Mouse (Mus musculus): ENCODE results near the gene Sh3bp1. TPM values are rescaled to one million over a fixed set of nuclear protein-coding genes. Genes with fewer than 3 reads are reported as not detected.

Sh3bp1 gene
- polyA plus RNA-seq (2017; shearing (Covaris generic)) = 251 TPM

GRCm38 (mm10) chr15:78899740-78900584 lies at the start of gene Sh3bp1:
Gene Sh3bp1 (plus strand): TSS chr15:78899768.

GRCm38 (mm10) chr15:78855303-78855965 lies 44.1 kb upstream of the Sh3bp1 start, which contains the start of gene Lgals2:
Gene Lgals2 (minus strand): TSS chr15:78855529.

DNA sequence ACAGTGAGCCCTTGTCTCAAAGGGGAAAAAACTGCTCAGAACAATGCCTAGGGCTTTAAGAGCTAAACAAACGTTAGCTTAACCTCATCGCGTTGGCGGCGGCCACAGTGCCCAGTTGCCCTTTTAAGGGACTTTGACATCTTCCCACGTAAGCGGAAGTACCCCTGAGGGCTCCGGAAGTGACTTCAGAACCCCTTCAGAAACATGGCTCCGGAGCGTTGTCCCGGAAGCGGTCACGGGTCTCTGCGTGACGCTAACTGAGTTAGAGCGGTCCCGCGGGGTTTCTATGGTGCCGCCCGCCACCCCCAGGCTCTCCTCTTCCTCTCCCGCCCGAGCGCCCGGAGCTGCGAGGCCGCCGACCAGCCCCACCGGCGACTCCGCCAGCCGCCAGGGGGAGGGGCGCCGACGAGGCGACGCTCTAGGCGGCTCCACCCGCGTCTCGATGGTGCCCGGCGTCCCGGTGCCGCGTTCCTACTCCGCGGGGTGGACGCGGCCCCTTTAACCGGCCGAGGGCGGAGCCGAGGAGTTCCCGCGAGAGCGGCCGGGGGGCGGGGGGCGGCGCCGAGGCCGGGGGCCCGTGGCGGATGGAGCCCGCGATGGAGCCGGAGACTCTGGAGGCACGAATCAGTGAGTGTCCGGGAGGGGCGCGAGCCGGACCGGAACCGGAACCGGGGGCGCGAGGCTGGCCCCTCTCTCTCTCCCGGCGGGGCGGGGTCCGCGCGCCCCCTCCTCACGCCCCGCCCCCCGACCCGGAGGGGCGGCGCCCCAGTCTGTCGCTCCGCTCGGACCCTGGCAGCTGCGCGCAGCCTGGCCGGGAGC lies 22.4 kb upstream of the Sh3bp1 start, which contains the start of gene Gga1:
Gga1 (plus strand) TSS at position 200 of the 819 bp plus-strand sequence.

GRCm38 (mm10) chr15:78899409-78899739 lies 194 bp upstream of the Sh3bp1 start, which contains the start of gene Gm49510:
Gene Gm49510 (plus strand): TSS chr15:78899667.

DNA sequence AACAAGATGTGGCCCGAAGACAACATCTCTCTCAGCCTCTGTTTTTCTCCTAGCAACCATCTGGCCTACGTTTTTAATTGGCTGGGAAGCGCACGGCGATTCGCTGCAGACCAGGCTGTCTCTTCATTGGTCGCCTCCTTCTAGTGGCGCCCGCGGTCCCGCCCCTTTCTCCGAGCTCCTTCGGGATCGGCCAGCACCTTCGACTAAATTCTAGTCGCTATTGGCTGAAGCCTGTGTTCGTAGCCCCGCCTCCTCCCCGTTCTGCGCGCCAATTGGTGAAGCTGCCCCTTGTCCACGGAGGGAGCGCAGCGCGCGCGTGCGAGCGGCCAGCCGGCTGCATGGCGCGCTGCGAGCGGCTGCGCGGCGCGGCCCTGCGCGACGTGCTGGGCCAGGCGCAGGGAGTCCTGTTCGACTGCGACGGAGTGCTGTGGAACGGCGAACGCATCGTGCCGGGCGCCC lies 14.1 kb downstream of the Sh3bp1 start, which contains the start of gene Pdxp:
Pdxp (plus strand) TSS at position 288 of the 459 bp plus-strand sequence.

DNA sequence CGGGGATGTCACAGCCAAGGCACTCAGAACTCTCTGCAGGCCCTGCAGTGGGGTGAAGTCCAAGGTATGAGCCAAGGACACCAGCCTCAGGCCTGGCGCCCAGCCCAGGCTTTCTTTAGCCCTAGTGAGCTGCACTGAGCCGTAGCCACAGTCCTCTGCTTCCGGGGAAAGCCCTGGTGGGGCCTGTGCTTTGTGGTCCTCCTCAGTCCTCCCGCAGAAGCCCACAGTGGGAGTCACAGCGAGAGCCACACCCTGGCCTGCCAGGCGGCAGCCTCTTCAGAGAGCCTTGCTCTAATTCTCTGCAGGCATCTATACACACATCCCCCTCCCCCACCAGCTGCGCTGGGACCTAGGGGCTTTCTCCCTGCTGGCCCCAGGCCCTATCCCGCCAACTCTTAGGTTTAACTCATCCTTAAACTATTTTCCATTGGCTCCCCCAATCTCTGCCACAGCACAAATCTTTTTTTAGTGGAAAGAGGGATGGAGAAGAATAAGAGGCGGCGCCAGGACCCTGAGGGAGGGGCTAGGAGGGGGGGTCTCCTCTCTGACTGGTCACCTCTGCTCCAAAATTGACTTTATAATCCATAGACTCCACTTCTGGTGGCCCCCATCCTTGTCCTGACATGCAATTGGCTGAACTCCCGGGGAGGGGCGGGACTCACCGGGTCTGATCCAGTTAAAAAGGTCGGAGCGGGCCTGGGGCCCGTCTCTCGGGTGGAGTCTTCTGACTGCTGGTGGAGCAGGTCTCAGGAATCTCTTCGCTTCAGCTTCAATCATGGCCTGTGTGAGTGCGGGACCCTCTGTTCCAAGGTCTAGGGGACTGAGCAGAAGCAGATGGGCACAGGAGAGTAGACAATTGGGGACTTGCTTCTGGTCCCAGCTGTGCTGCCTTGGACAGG lies 26.7 kb downstream of the Sh3bp1 start, which contains the start of gene Lgals1:
Lgals1 (plus strand) TSS at position 705 of the 899 bp plus-strand sequence.

GRCm38 (mm10) chr15:78934784-78935320 lies 35.3 kb downstream of the Sh3bp1 start, which contains the start of gene Nol12:
Gene Nol12 (plus strand): TSS chr15:78934933.

DNA sequence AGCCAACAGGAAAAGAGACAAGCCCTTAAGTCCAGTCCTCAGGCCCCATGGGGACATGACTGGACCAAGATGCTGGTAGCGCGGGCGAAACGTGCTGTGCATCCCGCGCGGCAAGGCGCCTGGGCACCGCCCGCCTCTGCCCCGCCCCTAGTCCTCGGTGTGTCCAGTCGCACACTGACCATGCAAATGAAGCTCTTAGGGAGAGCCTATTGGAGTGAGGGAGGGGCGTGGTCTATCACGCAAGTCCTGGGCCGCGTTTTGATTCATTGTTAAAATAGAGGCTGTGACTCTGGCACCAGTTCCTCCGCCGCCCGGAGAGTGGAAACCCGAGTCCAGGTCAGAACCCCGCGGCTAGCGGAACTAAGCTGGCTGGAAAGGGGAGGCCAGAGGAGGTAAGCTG lies 48.1 kb downstream of the Sh3bp1 start, which contains the start of gene Triobp:
Triobp (plus strand) TSS at position 68 of the 400 bp plus-strand sequence.

Other genes starting within 250 kb of the Sh3bp1 start
- 0.07 TPM for gene Elfn2, start 181.0 kb upstream of the Sh3bp1 start, polyA plus RNA-seq (2017; shearing (Covaris generic))
- gene Mfng, start 126.3 kb upstream of the Sh3bp1 start, polyA plus RNA-seq (2017; shearing (Covaris generic)) = 177 TPM
- 0.38 TPM for gene Card10, start 96.7 kb upstream of the Sh3bp1 start, polyA plus RNA-seq (2017; shearing (Covaris generic))
- not detected for gene Cdc42ep1, start 57.1 kb upstream of the Sh3bp1 start, polyA plus RNA-seq (2017; shearing (Covaris generic))
- gene Lgals2, start 44.2 kb upstream of the Sh3bp1 start, polyA plus RNA-seq (2017; shearing (Covaris generic)) = not detected
- gene Gga1, start 22.6 kb upstream of the Sh3bp1 start, polyA plus RNA-seq (2017; shearing (Covaris generic)) = 76.9 TPM
- gene Gm49510, start 101 bp upstream of the Sh3bp1 start, polyA plus RNA-seq (2017; shearing (Covaris generic)) = 0.57 TPM
- gene Pdxp, start 14.2 kb downstream of the Sh3bp1 start, polyA plus RNA-seq (2017; shearing (Covaris generic)) = 1.9 TPM
- gene Lgals1, start 27.0 kb downstream of the Sh3bp1 start, polyA plus RNA-seq (2017; shearing (Covaris generic)) = 515 TPM
- 49.7 TPM for gene Nol12, start 35.2 kb downstream of the Sh3bp1 start, polyA plus RNA-seq (2017; shearing (Covaris generic))
- gene Triobp, start 48.0 kb downstream of the Sh3bp1 start, polyA plus RNA-seq (2017; shearing (Covaris generic)) = 105 TPM
- gene H1f0, start 128.7 kb downstream of the Sh3bp1 start, polyA plus RNA-seq (2017; shearing (Covaris generic)) = 74.2 TPM
- not detected for gene Galr3, start 142.1 kb downstream of the Sh3bp1 start, polyA plus RNA-seq (2017; shearing (Covaris generic))
- gene Ankrd54, start 163.1 kb downstream of the Sh3bp1 start, polyA plus RNA-seq (2017; shearing (Covaris generic)) = 10.7 TPM
- gene Eif3l, start 175.4 kb downstream of the Sh3bp1 start, polyA plus RNA-seq (2017; shearing (Covaris generic)) = 171 TPM
- 27.1 TPM for gene Micall1, start 209.1 kb downstream of the Sh3bp1 start, polyA plus RNA-seq (2017; shearing (Covaris generic))
- 166 TPM for gene Polr2f, start 241.2 kb downstream of the Sh3bp1 start, polyA plus RNA-seq (2017; shearing (Covaris generic))
- gene 1700088E04Rik, start 241.5 kb downstream of the Sh3bp1 start, polyA plus RNA-seq (2017; shearing (Covaris generic)) = 0.40 TPM